Mouse (Mus musculus): Measurements from ENCODE around the gene Kat7.

Kat7 gene

DNA sequence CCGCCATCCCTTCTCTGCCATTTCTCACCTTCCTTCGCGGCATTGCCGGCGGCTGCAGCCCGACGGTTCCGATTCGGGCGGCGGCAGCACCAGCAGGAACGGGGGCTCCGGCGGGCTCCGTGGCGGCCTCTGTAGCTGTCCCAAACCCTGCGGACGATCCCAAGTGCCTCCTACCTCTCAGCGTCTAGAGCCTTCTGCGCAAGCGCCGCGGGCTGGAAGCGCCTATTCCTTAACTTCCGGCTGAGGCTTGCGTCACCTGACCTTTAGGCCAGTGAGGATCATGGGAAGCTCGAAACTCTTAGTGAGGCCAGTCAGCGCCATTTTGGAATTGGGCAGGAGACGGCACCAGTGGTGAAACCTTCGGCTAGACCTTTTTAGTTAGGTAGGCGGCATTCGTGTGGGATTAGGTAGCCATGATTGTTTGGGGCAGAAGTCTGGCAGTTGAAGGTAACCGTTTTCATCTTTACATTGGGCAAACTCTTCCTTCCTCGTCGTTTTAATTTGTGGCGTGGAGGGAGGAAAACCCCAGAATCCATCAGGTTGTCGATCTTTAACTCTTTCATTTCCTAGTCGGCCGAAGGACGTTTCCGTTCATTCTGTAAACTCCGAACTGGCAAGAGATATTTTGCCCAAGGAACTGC, at the start of gene Kat7:
TSS of gene Kat7 (minus strand) at position 240 of the 641 bp plus-strand sequence.
- peak; percentile 98 for DNase-seq (ENCODE audit: low read depth, low spot score)

DNA sequence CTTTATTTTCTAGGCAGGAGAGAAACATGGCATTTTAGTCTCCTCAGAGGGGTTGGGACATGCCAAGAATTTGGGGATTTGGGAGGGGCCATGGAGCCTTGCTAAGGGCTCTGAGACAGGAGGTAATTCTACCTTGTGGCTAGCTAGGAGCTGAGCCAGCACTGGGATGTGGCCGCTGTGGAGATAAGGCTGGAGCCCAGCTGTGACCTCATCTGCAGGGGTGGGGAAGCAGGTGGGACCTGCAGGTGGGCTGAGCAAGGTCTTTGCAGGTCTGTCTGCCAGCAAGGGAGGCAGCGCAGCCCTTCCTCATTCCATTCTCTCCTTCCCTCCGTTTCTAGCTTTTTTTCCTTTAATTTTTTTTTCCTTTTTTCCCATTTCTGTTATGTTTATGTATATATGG, 48.2 kb upstream of the Kat7 start:
- no peak for DNase-seq (ENCODE audit: low read depth, low spot score)

DNA sequence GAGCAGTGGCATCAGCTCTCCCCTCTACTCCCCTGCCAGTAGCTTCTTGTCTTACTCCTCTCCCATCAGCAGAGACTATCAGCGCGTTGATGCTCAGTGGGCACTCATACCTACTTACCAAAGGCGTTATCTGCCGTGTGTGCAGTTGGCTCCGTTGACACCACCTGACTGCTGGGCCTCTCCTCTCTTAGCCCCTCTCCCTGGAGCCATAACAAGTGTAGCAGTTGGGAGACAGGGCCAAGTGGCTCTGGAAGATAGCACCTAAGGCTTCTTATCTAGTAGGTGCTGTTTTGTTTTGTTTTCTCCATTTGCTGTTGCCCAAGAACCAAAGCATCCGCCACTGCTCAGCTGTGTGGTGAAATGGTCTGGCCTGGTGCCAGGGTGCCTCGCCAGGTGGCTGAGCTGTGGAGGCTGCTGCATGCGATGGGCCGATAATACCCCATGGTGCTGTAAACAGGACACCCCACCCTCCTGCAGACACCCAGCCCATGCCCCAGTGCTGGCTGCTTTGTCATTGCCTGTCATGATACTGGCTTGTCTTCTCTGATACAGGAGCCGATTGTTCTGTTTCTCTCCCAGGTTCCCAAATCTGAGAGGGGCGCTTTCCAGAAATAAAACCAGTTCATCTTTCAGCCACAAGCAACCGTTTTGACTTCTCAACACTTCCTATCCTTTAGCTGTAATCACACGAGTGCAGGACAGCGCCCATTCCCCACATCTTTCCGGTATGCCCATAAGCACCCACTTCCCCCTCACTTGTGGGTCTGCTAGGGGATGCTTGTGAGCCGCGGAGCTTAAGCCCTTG, 46.6 kb upstream of the Kat7 start:
- no peak for DNase-seq (ENCODE audit: low read depth, low spot score)

DNA sequence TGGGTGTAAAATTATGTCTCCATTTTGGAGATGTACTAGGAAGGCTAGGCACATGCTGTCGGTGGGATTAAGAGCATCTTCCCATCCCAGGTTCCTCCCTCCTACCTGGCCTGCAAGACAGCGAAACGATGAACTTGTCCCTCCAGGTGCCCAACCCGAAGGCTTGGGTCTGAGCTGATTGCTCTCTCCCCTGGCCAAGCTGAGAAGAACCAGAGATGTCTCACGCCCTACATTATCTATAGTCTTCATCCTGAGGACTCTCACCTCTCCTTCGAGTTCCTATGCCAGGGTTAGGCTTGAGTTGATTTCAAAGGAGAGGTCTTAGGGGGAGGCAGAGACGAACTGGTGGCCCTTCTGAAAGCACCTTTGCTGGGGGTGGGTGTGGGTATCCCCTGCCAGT, 46.0 kb upstream of the Kat7 start:
- DNase-seq (ENCODE audit: low read depth, low spot score) = no peak

DNA sequence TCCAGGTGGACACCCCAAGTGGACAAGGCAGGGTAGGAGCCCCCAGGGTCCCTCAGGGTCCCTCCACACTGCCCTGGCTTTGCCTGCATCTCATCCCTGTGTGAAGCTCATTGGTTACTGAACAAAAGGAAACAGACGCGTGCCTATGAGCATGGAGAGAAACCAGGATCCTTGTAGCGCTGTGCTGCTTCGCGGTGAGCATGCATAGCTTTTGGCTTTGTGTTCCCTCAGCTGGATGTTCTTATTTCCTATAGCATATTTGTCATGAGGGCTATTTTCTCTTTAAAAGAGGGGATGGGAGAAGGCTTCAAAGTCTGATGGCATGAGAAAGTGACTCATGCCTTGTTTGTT, 45.6 kb upstream of the Kat7 start:
- no peak for DNase-seq (ENCODE audit: low read depth, low spot score)

DNA sequence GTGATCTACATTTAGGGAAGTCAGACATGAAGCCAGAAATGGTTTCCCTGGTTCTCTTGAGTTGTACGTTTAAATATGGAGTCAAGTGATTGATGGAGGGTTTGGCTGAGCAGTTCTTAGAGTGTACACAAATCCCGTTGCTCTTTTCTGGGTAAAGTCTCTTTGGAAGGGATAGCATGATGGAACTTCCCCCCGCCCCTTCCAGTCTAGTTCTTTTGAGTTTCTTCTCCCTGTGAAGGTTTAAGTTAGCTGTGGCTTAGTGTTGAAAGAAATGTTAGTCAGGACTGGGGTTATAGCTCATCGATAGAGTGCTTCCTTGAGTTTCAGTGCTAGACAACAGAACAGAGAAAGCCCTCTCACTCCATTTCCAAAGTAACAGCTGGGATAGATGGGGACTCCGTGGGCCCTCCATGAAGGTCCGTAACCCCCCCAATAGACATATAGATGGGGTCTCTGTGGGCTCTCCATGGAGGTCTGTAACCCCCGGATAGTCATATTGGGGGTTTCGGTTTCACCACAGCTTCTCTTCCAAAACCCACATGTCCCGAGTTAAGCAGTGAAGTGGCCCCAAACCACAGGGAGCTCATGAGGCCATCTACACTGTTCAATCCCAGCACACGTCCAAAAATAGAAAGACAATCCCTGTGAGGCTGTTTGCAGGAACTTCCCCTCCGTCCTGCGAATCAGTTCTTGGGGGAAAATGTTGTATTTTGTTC, 45.1 kb upstream of the Kat7 start:
- no peak for DNase-seq (ENCODE audit: low read depth, low spot score)

DNA sequence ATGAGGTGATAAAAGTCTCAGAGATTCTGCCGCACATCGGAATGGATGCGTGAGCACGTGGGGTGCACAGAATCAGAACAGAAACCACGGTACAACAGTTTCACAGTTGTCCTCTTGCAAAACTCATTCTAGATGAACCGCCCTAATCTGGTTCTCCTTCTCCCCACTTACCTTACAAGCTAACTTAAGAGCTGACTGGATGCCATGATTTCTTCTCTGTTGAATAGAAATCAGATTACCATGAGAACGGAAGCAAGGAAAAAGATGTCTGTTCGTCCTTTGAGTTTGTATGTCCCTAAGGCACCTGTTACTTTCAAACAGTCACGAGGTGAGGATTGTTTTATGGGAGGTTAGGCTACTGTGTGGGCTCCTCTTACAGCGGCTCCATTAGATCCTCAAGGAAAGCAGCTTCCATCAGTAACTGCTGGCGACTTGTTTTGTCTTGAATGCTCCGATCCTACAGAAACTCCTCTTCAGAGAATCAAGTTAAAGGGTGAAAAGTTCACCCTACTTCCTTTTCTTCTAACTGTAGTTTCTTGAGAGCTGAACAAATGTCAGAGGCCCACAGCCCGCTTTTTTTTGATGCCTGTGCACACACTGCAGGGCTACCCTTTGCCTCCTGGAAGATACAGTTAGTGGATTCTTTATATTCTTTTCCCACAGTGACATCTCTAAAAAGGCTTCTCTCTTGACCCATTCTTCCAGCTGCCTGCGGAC, 44.3 kb upstream of the Kat7 start:
- DNase-seq (ENCODE audit: low read depth, low spot score) = no peak

DNA sequence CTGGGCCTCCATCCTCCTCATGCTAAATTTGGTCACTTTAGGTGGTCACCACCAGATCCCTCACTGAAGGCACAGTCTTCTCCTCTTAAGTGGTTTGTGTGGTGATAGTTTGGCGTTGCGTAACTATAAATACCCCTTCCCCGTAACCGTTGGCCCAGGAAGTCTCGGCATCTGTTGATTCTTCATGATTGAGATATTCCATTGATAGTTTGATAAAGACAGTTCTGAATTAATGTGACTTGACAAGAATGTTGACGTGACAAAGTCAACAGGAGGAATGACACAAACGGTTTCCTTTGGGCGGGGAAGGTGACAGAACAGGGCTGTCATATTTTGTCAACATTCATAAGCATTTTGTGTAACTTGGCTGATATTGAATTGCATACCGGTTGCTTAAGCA, 43.2 kb upstream of the Kat7 start:
- no peak for DNase-seq (ENCODE audit: low read depth, low spot score)

DNA sequence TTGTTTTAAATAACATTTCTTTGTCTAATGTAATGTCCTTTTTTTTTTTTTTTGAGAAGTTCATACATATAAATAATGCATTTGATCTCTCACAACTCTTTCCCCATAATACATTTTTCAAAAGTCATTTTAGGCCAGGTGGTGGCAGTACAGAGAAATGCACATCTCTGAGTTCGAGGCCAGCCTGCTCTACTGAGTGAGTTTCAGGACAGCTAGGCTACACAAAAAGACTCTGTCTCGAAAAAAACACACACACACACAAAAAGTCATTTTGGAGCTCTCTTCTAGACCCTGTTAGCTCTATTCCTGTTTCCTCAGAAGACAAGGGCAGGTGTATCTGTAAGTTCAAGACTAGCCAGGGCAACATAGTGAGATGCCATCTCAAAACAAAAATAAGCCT, 42.6 kb upstream of the Kat7 start:
- no peak for DNase-seq (ENCODE audit: low read depth, low spot score)

DNA sequence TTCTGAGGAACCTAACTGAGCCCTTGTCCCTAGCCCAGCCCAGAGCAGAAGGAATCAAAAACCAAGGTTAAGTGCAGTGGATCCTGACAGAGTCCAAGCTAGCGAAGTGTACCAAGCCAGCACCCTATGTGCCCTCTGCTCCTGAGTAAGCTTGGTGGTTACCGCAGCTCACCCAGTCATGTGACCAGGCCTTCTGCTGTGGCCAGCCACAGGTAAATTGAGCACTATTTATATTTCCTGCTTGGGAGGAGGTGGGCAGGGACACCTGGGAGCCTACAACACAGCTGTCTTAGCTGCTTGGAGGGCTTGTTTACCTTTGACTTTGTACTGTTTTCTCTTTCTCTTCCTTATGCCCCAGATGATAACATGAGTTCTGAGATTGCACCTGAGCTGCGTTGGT, 40.9 kb upstream of the Kat7 start:
- no peak for DNase-seq (ENCODE audit: low read depth, low spot score)

DNA sequence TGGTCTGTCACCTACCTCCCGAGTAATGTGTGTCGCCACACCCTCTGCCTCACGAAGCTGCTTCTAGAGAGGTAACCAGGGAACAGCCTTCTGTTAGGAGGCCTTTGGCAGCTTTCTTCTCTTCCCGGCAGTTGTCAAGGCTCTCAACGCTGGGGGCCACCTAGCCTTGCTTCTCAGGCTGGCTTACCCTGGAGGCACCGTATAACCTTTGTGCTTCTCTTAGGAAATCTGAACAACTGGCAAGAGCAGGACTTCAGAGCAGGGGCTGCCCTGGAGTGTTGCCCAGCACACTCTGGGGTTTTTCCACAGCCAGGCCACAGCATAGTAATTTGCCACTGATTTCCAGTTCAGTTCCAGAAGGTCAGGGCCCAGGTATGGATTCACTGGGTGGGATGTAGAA, 40.2 kb upstream of the Kat7 start:
- no peak for DNase-seq (ENCODE audit: low read depth, low spot score)

DNA sequence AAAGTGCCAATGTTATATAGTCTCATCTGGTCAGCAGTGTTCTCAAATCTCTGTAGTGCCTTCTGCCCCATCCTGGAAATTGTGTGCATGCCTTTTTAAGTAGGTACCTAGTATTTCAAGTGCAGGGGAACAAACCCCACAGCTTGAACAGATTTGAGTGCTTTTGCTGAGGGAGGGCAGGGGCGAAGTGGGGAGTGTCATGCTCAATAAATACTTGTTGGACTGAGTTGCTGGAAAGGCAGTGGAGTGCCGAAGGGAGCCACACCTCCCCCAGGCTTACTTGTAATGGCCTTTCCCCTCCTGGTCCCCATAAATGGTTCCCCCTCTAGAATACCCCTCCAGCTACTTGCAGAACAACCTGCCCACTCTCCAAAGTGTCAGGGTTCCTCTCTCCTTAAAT, 34.1 kb upstream of the Kat7 start:
- no peak for DNase-seq (ENCODE audit: low read depth, low spot score)

DNA sequence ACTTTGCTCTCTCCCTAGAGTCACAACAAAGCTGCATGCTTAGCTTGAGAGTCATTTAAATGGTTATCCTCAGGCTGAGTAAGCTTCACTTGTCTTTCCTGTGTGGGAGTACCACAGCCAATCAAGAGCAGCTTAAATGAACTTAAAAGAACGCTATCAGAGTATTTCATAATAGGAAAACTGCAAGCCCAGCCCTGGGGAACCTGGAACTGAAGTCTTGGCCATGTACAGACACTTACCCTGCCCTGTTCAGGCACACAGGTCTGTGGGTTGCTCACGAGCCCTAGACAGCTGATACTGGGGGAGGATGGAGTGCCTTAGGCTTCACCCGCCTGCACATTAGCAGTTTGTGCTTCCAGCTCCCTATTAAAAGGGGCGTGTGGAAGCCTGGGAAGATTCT, 33.1 kb upstream of the Kat7 start:
- no peak for DNase-seq (ENCODE audit: low read depth, low spot score)

DNA sequence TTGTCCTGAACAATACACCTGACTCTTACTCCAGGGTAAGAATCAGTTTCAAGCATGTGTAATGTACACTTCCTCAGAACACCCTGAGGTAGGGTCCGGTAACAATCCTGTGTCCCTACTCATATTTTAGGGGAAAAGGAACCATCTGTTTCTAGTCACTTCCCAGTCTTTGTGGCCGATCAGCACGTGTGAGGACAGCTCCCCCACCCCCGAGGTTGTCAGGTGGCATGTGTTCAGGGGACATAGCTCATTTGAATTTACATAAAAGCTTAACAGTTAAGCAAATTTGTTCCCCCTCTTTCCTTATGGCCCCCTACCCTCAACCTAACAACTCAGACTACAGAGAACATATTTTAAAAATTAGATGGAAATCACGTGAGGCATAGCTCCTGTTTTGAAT, 30.6 kb upstream of the Kat7 start:
- DNase-seq (ENCODE audit: low read depth, low spot score) = no peak

DNA sequence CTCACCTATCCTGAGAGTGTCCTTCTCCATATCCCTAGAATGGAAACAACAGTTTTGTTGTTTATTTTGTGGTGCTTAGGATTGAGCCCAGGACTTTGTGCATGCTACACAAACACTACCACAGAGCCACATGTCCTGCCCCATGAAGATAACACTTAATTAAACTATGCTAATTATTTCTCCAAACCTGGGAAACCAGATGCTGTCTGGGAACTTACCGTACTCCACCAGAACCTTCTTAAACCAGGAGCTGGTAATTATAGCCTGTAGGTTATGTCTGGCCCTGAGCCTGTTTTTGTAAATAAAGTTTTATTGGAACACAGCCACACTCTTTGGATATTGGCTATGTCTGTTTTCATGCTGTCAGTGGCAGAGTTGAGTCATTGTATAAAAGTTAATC, 30.2 kb upstream of the Kat7 start:
- no peak for DNase-seq (ENCODE audit: low read depth, low spot score)

DNA sequence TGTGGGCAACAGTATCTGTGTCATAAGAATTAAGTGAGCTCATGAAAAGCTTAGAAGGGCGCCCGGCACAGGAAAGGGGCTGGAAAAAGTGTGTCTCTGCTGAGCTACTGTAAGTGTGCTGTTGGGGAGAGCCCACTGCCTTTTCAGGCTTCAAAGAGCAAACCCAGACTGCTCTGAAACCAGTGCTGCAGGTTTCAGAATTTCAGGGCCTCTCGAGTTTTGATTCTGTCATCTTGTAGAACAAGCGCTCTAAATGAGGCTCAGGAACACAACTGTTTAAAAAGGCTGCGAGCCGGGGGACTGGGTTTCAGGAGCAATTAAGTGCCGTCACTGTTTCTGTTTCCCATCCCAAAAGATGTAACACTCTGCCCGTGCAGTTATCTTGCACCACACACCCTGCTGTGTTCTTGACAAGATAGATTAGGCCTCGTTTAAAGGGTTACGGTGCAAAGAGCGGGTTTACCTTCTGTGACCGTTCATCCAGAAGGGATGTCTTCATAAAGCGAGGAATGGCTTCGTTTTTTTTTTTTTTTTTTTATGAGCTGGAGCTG, 29.5 kb upstream of the Kat7 start:
- no peak for DNase-seq (ENCODE audit: low read depth, low spot score)

DNA sequence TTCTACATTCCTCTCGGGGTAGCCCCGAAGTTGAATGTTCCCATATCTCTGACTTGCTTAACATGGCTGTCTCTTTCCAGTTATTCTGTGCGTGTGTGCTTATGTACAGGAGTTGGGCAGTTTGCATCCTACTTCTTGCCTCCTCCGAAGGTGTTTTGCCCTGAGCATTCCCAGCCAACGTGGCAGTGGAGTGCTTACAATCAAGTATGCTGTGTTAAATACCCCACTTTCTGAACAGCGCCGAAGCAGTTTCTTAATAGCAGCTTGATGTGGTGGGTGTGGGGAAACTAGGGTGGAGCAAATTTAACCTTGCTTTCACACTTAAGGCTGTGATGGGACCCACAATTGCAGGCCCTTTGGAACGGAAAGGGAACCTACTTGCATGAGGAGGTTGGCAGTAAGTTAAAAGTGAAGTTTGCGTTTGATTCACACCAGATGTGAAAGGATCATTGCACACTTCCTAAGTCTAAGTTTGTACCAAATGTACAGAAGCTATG, 27.8 kb upstream of the Kat7 start:
- no peak for DNase-seq (ENCODE audit: low read depth, low spot score)

DNA sequence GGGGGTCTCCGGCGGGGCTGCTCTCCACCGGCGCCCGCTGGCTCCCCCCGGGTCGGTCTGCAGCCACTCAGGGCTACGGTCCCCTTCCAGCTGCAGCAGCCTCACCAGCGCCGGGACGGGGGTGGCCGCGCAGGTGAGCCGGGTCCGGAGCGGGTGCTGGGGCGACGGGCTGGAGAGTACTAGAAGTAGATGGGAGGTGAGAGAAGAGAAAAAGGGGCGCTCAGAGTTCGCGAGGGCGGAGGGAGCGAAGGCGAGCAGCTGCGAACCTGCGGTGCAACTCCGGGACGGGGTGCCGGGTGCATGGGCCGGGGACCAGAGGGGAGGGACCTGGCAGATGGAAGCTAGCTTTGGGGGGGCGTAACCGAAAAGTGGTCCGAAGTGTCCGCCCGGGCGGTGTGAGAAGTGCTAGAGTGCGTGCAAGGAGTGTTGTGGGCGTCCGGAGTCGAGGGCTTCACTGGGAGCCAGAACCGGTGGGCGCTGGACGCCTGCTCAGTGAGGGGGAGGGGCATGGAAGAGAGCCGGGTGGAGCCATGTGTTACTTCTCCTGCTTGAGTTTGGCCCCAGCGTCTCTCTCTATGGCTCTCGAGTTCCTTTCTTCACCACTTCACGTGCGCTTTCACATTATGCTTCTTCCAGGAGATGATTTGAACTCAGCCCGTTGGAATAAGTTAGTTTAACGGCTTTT, 27.2 kb upstream of the Kat7 start:
- DNase-seq (ENCODE audit: low read depth, low spot score) = no peak

DNA sequence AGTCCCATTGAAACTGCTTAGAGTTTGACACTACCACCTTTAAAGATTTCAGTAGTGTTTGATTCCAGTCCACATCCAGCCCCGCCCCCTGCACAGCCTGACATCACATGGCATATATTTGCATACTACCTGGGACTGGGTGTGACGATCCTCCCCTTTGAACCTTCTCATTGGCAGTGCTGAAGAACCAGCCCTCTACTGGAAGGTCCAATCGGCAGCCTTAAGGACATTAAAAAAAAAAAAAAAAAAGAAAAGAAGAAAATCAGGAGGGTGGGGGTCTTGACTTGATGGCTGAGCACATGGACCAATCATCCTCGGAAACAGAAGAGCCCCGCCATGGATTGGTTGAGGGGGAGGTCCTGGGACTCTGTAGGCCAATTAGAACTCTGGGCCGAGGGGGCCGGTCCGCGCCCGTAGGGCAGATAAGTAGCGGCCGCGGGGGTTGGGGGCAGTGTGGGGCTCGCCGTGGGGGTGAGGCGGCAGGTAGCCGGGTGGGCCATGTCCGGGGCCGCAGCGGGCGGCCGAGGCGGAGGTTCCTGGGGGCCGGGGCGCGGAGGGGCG, 26.6 kb upstream of the Kat7 start, which contains the start of gene Fam117a:
TSS of gene Fam117a (plus strand) at position 451 of the 561 bp plus-strand sequence.
- peak; percentile 68 for DNase-seq (ENCODE audit: low read depth, low spot score)

DNA sequence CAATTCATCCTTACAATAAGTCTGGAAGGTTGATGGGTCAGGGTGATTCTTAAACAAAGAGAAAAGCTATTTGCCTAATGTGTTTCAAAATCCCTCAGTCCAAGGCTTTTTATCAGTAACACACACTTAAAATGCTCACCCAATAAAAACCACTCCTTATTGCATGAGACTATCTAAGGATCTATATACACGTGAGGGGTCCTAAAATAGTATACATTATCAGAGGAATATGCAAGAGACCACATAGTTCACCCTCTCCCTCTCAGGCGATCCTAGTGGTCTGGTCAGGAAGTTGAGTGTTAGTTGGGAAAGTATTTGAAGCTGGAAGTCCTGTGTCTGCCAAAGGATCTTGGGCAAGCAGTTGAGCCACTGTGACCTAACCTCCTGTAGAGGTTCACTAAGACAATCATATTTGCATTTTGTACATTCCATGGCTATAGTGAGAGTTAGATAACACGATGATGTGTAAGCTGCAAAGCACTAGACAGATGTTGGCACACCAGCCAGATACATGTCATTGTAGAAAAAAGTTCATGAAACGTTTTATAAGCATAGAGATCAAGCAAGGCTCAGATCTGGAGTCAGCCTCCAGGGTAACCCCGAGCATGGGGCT, 24.5 kb upstream of the Kat7 start:
- no peak for DNase-seq (ENCODE audit: low read depth, low spot score)
